Mouse (Mus musculus) CH12.LX (cell line): Measurements from ENCODE around the gene Tmbim7. TPM values are rescaled to one million over a fixed set of nuclear protein-coding genes. Genes with fewer than 3 reads are reported as not detected.

Source experiments
- DNase-seq: peaks from one replicate; pipeline ENCODE4 v3.0.0-alpha.2; 2013; ENCODE audit errors: extremely low read depth
- H3K27ac ChIP-seq: 2 replicates; pipeline ENCODE4 v1.5.1; 2012; ENCODE audit warnings: low read depth, mild to moderate bottlenecking, control low read depth, moderate library complexity; ENCODE audit not compliant: insufficient read depth
- H3K27me3 ChIP-seq: replicated peaks from 2 replicates; pipeline ENCODE3; 2012; ENCODE audit warnings: inconsistent platforms
- H3K36me3 ChIP-seq, 2 experiments: replicated peaks in 1 of 2; 2 replicates each; pipeline versions ENCODE3 to v1.6.1; 2012; ENCODE audit warnings: inconsistent platforms in 1 of 2, low read length in 1 of 2, mild to moderate bottlenecking in 1 of 2, mixed read lengths in 1 of 2, moderate library complexity in 1 of 2; ENCODE audit not compliant: control insufficient read depth in 1 of 2, insufficient read depth in 1 of 2
- H3K4me1 ChIP-seq, 2 experiments: 2 replicates each; pipeline ENCODE4 v1.6.1; 2012; ENCODE audit warnings: inconsistent platforms in 1 of 2, moderate library complexity in 1 of 2; ENCODE audit not compliant: insufficient read depth in 2 of 2, control insufficient read depth in 1 of 2
- H3K4me2 ChIP-seq: 2 replicates; pipeline ENCODE4 v1.6.1; 2012; ENCODE audit warnings: low read depth, mild to moderate bottlenecking, control low read depth; ENCODE audit not compliant: poor library complexity, insufficient read depth, severe bottlenecking
- H3K4me3 ChIP-seq, 3 experiments: fragments of 150-350 bp in 1 of 3; sonication (generic) in 1 of 3; replicated peaks in 1 of 3; 2 replicates each; pipeline versions ENCODE3 to v1.5.1; 2011 to 2012; ENCODE audit warnings: low read depth in 2 of 3, low read length in 2 of 3, mild to moderate bottlenecking in 2 of 3, moderate library complexity in 2 of 3, control low read depth in 1 of 3, improper control_type of control experiment in 1 of 3, inconsistent platforms in 1 of 3, mixed read lengths in 1 of 3; ENCODE audit not compliant: poor library complexity in 1 of 3
- H3K79me2 ChIP-seq: replicated peaks from 2 replicates; pipeline ENCODE4 v1.6.1; 2012; ENCODE audit warnings: mild to moderate bottlenecking, moderate library complexity; ENCODE audit not compliant: control insufficient read depth, poor library complexity, insufficient read depth, severe bottlenecking; ENCODE audit errors: extremely low read depth
- H3K9ac ChIP-seq: 2 replicates; pipeline ENCODE4 v1.6.1; 2012; ENCODE audit warnings: low read depth, mild to moderate bottlenecking, control low read depth, moderate library complexity; ENCODE audit not compliant: insufficient read depth
- H3K9me3 ChIP-seq: replicated peaks from 2 replicates; pipeline ENCODE3; 2012; ENCODE audit warnings: low read length, inconsistent platforms, mixed read lengths
- BHLHE40 ChIP-seq: IDR thresholded peaks from 2 replicates; pipeline ENCODE4 v1.6.1; 2011; ENCODE audit warnings: mild to moderate bottlenecking, low read depth, low read length, improper control_type of control experiment
- CHD1 ChIP-seq: IDR thresholded peaks from 2 replicates; pipeline ENCODE4 v1.6.1; 2012; ENCODE audit warnings: low read depth, low read length, improper control_type of control experiment, inconsistent platforms
- CHD2 ChIP-seq: IDR thresholded peaks from 2 replicates; pipeline ENCODE4 v1.6.1; 2011; ENCODE audit warnings: low read length, improper control_type of control experiment
- E2F4 ChIP-seq: IDR thresholded peaks from 2 replicates; pipeline ENCODE4 v1.6.1; 2011; ENCODE audit warnings: low read depth, low read length, improper control_type of control experiment; ENCODE audit not compliant: insufficient replicate concordance
- EP300 ChIP-seq: IDR thresholded peaks from 2 replicates; pipeline ENCODE4 v1.6.1; 2011; ENCODE audit warnings: low read length, improper control_type of control experiment
- ETS1 ChIP-seq: conservative IDR thresholded peaks from 2 replicates; pipeline ENCODE4 v1.6.1; 2012; ENCODE audit warnings: low read depth, mild to moderate bottlenecking, inconsistent platforms, low read length, improper control_type of control experiment, moderate library complexity
- HCFC1 ChIP-seq: IDR thresholded peaks from 2 replicates; pipeline ENCODE4 v1.6.1; 2012; ENCODE audit warnings: low read depth, mild to moderate bottlenecking, inconsistent platforms, low read length, improper control_type of control experiment
- IRF4 ChIP-seq: IDR thresholded peaks from 2 replicates; pipeline ENCODE4 v1.6.1; 2014; ENCODE audit warnings: low read depth, mild to moderate bottlenecking, inconsistent platforms, low read length, improper control_type of control experiment
- MEF2A ChIP-seq: IDR thresholded peaks from 2 replicates; pipeline ENCODE4 v1.6.1; 2014; ENCODE audit warnings: low read depth, mild to moderate bottlenecking, inconsistent platforms, low read length, improper control_type of control experiment, borderline replicate concordance
- MXI1 ChIP-seq: IDR thresholded peaks from 2 replicates; pipeline ENCODE4 v1.6.1; 2011; ENCODE audit warnings: mild to moderate bottlenecking, low read depth, low read length, improper control_type of control experiment
- NELFE ChIP-seq: IDR thresholded peaks from 2 replicates; pipeline ENCODE4 v1.6.1; 2011; ENCODE audit warnings: low read depth, low read length, improper control_type of control experiment
- PAX5 ChIP-seq: IDR thresholded peaks from 2 replicates; pipeline ENCODE4 v1.6.1; 2012; ENCODE audit warnings: low read length, inconsistent platforms, mixed read lengths
- POLR2A ChIP-seq: IDR thresholded peaks from 2 replicates; pipeline ENCODE4 v1.6.1; 2011; ENCODE audit warnings: low read depth, mild to moderate bottlenecking, improper control_type of control experiment, low read length
- RCOR1 ChIP-seq: conservative IDR thresholded peaks from 2 replicates; pipeline ENCODE4 v1.6.1; 2012; ENCODE audit warnings: low read depth, mild to moderate bottlenecking, inconsistent platforms, low read length, improper control_type of control experiment
- SIN3A ChIP-seq: IDR thresholded peaks from 2 replicates; pipeline ENCODE4 v1.6.1; 2012; ENCODE audit warnings: low read length, improper control_type of control experiment, inconsistent platforms
- TCF12 ChIP-seq: IDR thresholded peaks from 2 replicates; pipeline ENCODE4 v1.6.1; 2014; ENCODE audit warnings: low read depth, mild to moderate bottlenecking, inconsistent platforms, low read length, improper control_type of control experiment
- USF1 ChIP-seq: IDR thresholded peaks from 2 replicates; pipeline ENCODE4 v1.6.1; 2014; ENCODE audit warnings: low read depth, mild to moderate bottlenecking, inconsistent platforms, low read length, improper control_type of control experiment
- ZMIZ1 ChIP-seq: IDR thresholded peaks from 2 replicates; pipeline ENCODE4 v1.6.1; 2012; ENCODE audit warnings: low read depth, mild to moderate bottlenecking, inconsistent platforms, low read length, improper control_type of control experiment
- ZNF384 ChIP-seq: IDR thresholded peaks from 2 replicates; pipeline ENCODE4 v1.6.1; 2012; ENCODE audit warnings: low read depth, low read length, improper control_type of control experiment, inconsistent platforms
- dilution Hi-C: fragments of 300-500 bp; cut with MboI; formaldehyde crosslinking; loops from 2 replicates; pipeline ENCODE4 v1.14.3; 2020; ENCODE audit warnings: low sequenced_read_pairs; ENCODE audit not compliant: extremely low pct_unique_long_range_greater_than_20kb, extremely low pct_ligation_motif_present
- in situ Hi-C: fragments of 300-500 bp; cut with MboI; formaldehyde crosslinking; loops from 3 replicates; pipeline ENCODE4 v1.14.3; 2019; ENCODE audit warnings: low sequenced_read_pairs, low pct_ligation_motif_present, low pct_unique_long_range_greater_than_20kb, mixed read lengths
- polyA plus RNA-seq: library from polyadenylated mRNA; unstranded; fragments of >175 nt; gene quantifications from 2 replicates; pipeline ENCODE4 v1.2.1, GENCODE M21; 2012; ENCODE audit warnings: low read depth; ENCODE audit not compliant: insufficient read length
- total RNA-seq, 2 experiments: library from RNA; depleted of rRNA; stranded (reverse); fragments of 300-350 nt in 1 of 2; fragments of >200 nt in 1 of 2; gene quantifications; 2 replicates each; pipeline ENCODE4 v1.2.3; 2012 to 2014

Tmbim7 gene
- total and polyA plus RNA-seq, 3 experiments = not detected

- dilution Hi-C loops (no loop called here), in situ Hi-C loops (loop anchor here (25.0 kb wide), 1 partner anchor 557 kb away; the partner anchor contains the start of gene Mterf1b)
- Histone ChIP-seq H3K9me3 (no peaks in the 10 kb centered on the region), H3K27ac (no peak overlapping the region), H3K27me3 (no peaks in the 10 kb centered on the region), H3K4me3 (no peak overlapping the region), H3K36me3 (peaks cover 15 to 66% of the 10 kb centered on the region in 2 experiments), H3K9ac (no peak overlapping the region), H3K4me1 (peaks cover 0 to 3% of the 10 kb centered on the region in 2 experiments; a peak in 1 of 4 replicates), H3K4me2 (no peak overlapping the region), H3K79me2 (no peaks in the 10 kb centered on the region)
- no peak for TF ChIP-seq ZMIZ1
- TF ChIP-seq CHD1 = no peak
- no peak for TF ChIP-seq ZNF384
- no peak for TF ChIP-seq NELFE
- no peak for TF ChIP-seq ETS1
- no peak for TF ChIP-seq BHLHE40
- TF ChIP-seq E2F4 = no peak
- no peak for TF ChIP-seq TCF12
- TF ChIP-seq POLR2A = no peak
- DNase-seq = no peak
Measured at GRCm38 (mm10) chr5:3630055-3630454, 20.9 kb upstream of the Tmbim7 start.

- Histone ChIP-seq H3K79me2 (no peaks in the 10 kb centered on the region), H3K9ac (no peak overlapping the region)
- TF ChIP-seq USF1 (no peak), BHLHE40 (no peak), EP300 (no peak), MXI1 (no peak)
- TF ChIP-seq, all 38 proteins: peak for 0
- DNase-seq = no peak
- H3K9me3 ChIP-seq = no peaks in the 10 kb centered on the region
- peaks cover 0 to 3% of the 10 kb centered on the region in 2 experiments; a peak in 1 of 4 replicates for H3K4me1 ChIP-seq
- no peaks in the 10 kb centered on the region for H3K27me3 ChIP-seq
- H3K4me2 ChIP-seq = no peak overlapping the region
- H3K4me3 ChIP-seq = no peak overlapping the region
- dilution Hi-C loops (no loop called here), in situ Hi-C loops (loop anchor here (25.0 kb wide), 1 partner anchor 556 kb away; the partner anchor contains the start of gene Mterf1b)
- no peak overlapping the region for H3K27ac ChIP-seq
- peaks cover 12 to 65% of the 10 kb centered on the region in 2 experiments for H3K36me3 ChIP-seq
Measured at GRCm38 (mm10) chr5:3631512-3632271, 19.3 kb upstream of the Tmbim7 start.

- H3K4me1 ChIP-seq = peaks cover 0 to 3% of the 10 kb centered on the region in 2 experiments; a peak in 1 of 4 replicates
- no peak for DNase-seq
- no peaks in the 10 kb centered on the region for H3K9me3 ChIP-seq
- no peaks in the 10 kb centered on the region for H3K27me3 ChIP-seq
- TF ChIP-seq HCFC1 (no peak), IRF4 (no peak), MEF2A (no peak), CHD2 (no peak), PAX5 (no peak), SIN3A (no peak), RCOR1 (no peak), ZMIZ1 (no peak)
- H3K36me3 ChIP-seq = peaks cover 12 to 61% of the 10 kb centered on the region in 2 experiments
- no peak overlapping the region for H3K27ac ChIP-seq
- no peak overlapping the region for H3K4me3 ChIP-seq
- in situ Hi-C loops (loop anchor here (25.0 kb wide), 1 partner anchor 555 kb away; the partner anchor contains the start of gene Mterf1b), dilution Hi-C loops (no loop called here)
- H3K9ac ChIP-seq = no peak overlapping the region
- no peak overlapping the region for H3K4me2 ChIP-seq
- no peaks in the 10 kb centered on the region for H3K79me2 ChIP-seq
Measured at GRCm38 (mm10) chr5:3632285-3632684, 18.7 kb upstream of the Tmbim7 start.
